Mouse (Mus musculus) liver, adult (tissue): ENCODE measurements around the gene H2-Q10.
A peak's percentile ranks its signal among the peaks of the same experiment; 100 is the strongest.
"Not testable (repeated sequence)": the region's sequence is repeated elsewhere in the genome, so short reads cannot be mapped to it uniquely, and the experiment has no call there.

Source experiments
- GATA4 ChIP-seq: IDR thresholded peaks from 2 replicates; pipeline ENCODE4 v1.6.1; 2014; ENCODE audit warnings: mild to moderate bottlenecking, low read length; ENCODE audit not compliant: insufficient replicate concordance

Gene H2-Q10

GRCm38 (mm10) chr17:35469842-35470751 is at the start of gene H2-Q10:
Gene H2-Q10 (plus strand): TSS chr17:35470089.
- no peak; the same call in 1 of the 2 replicates for TF ChIP-seq GATA4

- TF ChIP-seq GATA4 = not testable (repeated sequence)
Observed at GRCm38 (mm10) chr17:35424624-35425416, 45.1 kb upstream of the H2-Q10 start, which contains the start of gene H2-Q6. Gene H2-Q6 (plus strand): TSS chr17:35424850.

- TF ChIP-seq GATA4 = peak; percentile 20; the same call in 1 of the 2 replicates
Observed at GRCm38 (mm10) chr17:35438885-35439284, 31.0 kb upstream of the H2-Q10 start, which contains the start of gene H2-Q7. Gene H2-Q7 (plus strand): TSS chr17:35439155.

DNA sequence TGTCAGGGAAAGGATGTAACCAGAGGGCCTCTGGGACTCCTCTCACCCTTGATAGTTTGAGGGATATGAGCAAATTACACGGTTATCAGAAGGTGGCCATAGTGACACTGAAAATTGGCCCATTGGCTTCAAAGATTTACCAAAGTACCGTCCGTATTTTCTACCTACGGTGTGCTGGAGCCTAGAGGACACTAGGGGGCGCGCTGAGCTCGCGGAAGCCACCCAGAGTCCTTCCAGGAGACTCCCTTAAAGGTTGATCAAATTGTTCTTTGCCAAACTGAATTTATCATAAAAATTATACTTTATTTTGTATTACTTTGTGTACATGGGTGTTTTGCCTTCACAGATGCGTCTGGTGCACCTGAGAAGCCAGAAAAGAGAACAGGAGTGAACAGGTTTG is 14.2 kb downstream of the H2-Q10 start:
- no peak for TF ChIP-seq GATA4

DNA sequence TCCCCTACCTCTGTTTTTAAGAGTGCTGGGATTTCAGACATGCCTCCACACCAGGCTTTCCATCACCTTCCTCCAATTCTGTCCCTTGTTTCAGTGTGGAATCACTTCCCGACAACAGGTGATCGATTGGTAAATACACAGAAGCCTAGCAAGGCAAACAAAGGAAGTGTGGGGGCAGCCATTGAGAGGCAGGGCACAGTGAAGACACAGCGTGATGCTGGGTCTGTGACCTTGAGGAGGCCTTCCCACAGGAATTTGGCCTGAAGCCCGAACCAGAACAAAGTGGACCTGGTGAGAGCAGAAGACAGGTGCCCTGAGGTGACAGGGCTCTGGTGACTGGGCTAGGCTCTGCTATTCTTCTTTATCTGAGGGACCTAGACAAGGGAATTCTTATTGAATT is 15.8 kb downstream of the H2-Q10 start:
- TF ChIP-seq GATA4 = no peak

DNA sequence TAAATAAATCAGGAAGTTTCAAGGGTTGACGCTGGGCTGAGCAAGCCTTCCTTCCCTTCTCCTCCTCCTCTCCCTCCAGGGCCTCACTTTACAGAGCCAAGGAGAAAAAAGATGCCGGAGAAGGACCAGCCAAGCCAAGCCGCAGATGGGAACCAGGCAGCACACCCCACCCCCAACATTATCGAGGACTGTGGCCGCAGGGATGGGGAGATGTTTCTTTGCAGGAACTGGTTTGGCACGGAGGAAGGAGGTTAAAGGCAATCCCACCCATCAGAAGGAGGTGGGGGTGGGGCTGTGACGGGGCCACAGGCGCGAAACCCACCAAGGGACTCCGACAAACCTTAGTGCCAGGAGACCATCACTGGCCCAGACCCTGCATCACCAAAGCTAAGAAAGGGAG is 16.8 kb downstream of the H2-Q10 start:
- no peak for TF ChIP-seq GATA4

- no peak for TF ChIP-seq GATA4
Observed at GRCm38 (mm10) chr17:35488041-35488440, 18.2 kb downstream of the H2-Q10 start.

DNA sequence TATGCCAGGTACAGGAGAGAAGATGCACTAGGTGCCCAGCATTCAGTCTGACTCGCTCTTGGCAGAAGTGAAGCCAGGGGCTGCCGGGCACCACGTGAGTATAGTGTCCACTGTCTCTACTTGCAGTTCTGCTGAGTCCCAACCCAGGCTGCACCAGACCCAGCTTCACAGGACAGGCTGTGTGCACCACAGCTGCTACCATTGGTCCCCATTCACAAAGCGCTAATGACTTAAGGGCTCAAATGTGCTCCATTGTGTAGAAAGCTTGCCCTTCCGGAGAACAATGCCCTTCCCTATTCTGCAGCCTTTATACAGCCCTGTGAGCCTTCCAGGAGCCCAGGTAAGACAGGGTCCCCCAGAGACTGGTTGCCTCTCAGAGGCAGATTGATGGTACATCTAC is 20.4 kb downstream of the H2-Q10 start:
- no peak for TF ChIP-seq GATA4

- TF ChIP-seq GATA4 = no peak
Observed at GRCm38 (mm10) chr17:35497124-35497523, 27.2 kb downstream of the H2-Q10 start.

DNA sequence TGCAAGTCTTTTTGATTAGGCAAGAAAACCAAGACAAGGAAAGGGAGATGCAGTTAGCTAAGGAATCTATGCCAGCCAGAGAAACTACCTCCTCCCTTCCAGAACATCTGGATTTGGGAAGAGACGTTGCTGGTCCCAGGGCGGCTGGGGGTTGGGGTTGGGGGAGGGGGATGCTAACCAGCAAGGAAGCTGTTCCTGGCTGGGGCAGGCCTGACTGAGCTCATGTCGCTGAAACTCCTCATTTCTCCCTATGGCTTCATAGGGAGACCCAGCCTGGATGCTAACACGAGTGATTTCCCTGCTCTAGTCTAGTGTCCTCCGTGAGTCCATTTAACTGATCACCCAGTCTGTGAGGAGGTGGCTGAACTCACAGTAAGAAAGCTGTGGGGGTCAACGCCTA is 32.3 kb downstream of the H2-Q10 start:
- no peak for TF ChIP-seq GATA4

DNA sequence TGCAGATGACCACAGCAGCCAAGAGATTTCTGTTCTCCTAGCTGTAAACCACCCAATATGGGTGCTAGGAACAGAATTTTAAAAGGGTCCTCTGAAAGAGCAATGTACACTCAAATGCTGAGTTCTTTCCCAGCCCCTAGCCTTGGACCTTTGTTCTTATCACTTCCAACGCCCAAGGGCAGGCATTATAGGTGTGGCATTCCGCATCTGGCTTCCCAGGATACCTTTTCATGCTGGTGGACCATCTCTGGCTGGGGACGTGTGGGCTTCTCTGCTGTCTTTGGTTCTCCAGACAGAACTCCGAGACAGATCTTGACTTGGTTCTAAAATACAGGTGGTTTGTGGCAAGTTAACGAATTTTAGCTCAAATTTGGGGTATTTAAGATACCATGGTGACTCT is 32.9 kb downstream of the H2-Q10 start:
- TF ChIP-seq GATA4 = no peak

DNA sequence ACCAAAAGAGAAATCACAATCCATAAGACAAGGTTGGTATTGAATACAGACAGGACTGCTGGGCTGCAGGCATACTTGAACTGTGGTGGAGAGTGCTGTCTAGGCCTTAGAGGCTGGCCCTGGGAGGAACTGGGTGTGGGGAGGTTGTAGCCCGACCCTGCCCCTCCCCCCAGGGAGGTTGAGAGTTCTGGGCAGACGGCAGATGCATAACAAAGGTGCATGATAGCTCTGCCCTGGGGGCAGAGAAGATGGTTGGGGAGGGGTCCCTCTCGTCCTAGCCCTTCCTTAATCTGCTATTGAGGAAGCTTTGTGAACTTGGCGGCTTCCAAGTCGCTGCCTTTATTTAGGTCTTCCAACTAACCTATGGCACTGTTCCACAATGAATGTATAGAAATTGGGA is 34.0 kb downstream of the H2-Q10 start:
- TF ChIP-seq GATA4 = no peak

DNA sequence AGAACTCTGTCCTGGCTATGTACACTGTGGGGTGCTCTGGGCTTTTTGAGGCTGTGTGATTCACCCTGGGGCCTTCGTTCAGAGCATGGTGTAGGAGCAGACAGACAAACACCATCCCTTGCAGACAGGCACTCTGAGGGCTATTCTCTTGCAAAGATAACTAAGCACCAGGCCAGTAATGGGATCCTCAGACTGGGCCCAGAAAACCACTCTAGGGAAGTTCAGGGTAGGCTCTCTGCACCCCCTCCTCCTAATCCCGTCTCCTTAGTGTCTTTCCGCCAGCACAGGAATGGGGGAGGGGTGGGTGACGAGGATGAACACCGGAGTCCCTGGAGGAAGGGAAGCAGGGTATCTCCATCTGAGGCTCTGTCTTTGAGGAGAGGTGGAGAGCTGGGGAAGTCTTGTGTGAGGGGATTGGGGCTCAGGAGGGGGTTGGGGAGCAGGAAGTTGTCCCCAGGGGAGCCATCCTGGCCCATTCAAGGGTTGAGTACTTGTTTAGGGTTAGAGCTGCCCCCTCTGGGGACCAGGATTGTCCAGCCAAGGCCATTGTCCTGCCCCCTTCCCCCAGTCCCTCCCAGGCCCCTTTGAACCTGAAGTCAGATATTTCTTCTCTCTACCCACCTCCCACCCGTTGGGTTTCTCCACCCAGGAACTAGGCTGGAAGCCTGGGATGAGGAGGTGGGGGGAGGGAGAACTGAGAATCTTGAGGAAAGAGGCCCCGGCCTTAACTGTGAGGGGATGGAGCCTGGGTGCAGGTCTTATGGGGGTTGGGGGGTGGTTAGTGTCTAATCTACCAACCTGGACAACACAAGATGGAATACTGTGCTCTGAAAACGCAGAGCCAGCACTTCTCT is 35.0 kb downstream of the H2-Q10 start:
- TF ChIP-seq GATA4 = no peak

DNA sequence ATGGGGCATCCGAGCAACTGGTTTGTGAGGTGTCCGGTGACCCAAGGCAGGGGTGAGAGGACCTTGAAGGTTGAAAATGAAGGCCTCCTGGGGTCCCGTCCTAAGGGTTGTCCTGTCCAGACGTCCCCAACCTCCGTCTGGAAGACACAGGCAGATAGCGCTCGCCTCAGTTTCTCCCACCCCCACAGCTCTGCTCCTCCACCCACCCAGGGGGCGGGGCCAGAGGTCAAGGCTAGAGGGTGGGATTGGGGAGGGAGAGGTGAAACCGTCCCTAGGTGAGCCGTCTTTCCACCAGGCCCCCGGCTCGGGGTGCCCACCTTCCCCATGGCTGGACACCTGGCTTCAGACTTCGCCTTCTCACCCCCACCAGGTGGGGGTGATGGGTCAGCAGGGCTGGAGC is 35.9 kb downstream of the H2-Q10 start, which contains the start of gene Pou5f1:
TSS of gene Pou5f1 (plus strand) at position 243 of the 400 bp plus-strand sequence.
- TF ChIP-seq GATA4 = no peak

DNA sequence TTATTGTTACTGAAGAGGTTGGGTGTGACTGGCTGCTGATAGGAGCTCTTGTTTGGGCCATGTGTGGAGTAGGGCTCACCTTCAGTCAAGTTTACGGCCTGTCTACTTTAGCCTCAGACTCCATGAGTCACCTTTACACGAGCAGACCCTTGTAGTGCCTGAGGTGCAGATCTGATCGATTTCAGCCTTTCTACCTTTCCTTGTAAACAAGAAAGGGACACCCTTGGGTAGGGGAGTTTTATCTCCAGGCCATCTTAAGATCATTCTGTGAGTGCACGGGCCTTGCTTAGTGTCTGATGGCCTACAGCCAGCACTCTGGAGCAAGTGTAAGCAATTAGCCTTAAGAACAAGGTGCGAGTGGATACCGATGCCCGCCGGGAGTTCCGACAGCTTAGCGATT is 37.0 kb downstream of the H2-Q10 start:
- no peak for TF ChIP-seq GATA4
